21 mouse cellular contexts compared by ENCODE assay signal in the genomic region with DNA sequence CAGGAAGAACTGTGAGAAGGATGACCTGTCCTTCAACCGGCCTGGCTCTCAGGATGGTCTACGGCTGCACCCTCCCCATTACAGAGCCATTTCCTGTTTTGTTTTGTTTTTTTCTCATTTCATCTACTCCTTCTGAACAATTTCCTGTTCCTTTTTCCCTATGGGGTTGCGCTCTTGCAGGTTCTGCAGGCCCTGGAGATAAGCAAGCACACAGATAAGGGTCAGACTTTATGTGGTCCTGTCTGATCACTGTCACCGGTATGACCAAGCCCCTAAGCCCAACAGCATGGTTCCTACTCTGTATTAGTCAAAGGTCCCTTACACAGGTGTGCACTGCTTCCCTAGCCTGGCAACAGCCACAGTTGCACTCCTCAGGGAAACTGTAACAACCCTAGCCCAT. TPM values are rescaled to one million over a fixed set of nuclear protein-coding genes. Genes with fewer than 3 reads are reported as not detected.
DNase-seq lines count a peak whose midpoint lies in the region; ATAC-seq and TF ChIP-seq lines count a peak whose summit lies in the region.
"Had no signal": no experiment of that assay in that cellular context is flagged by ENCODE, and none has a peak within 500 bp of the region (broad histone marks: within the 10 kb centered on the region; RNA-seq: fewer than 3 reads in every experiment).

No protein-coding gene starts in this region.

- 56% methylated on average over 4 of the region's 4 CpGs for WGBS in heart, embryonic 10.5 days
- 21% methylated on average over 4 of the region's 4 CpGs for WGBS in macrophage (ENCODE audit: missing documents)
- 86% methylated on average over 4 of the region's 4 CpGs for WGBS in hindbrain, postnatal 0 days

- no peak for TF ChIP-seq CTCF in hindbrain, postnatal 0 days (IDR thresholded peaks at IDR 0.05; ENCODE audit: low read depth)

- DNase-seq in heart, embryonic 10.5 days (ENCODE audit: low spot score), result no peak
- no peak for DNase-seq in heart, adult 18-20 months
- DNase-seq in 416B (ENCODE audit: low read depth), result peak; percentile 36
- DNase-seq in ES-E14 (ENCODE audit: low read depth, low spot score), result no peak
- DNase-seq in embryo, embryonic 9.5 days (ENCODE audit: extremely low spot score), result no peak
- no peak for DNase-seq in hindbrain, postnatal 0 days (ENCODE audit: low spot score)
- DNase-seq: adrenal gland, postnatal 36 days; cerebellum, adult 11-12 months; cerebellum, postnatal 10 days; gastrocnemius, postnatal 10 days; kidney, postnatal 4 days; lung, adult 2 months; lung, postnatal 14 days had no signal

- H3K79me2 ChIP-seq in macrophage (ENCODE audit: inconsistent target), result no peaks in the 10 kb centered on the region

- H3K27ac ChIP-seq in heart, embryonic 10.5 days, result peak overlapping the region; percentile 48; the same call in 1 of the 2 replicates
- H3K27ac ChIP-seq in ES-E14 (ENCODE audit: insufficient read depth, low read depth, low read length, poor library complexity, severe bottlenecking) (peak overlapping the region; percentile 14; the same call in 1 of the 2 replicates), macrophage (peak overlapping the region; percentile 7)
- no peak overlapping the region for H3K27ac ChIP-seq in hindbrain, postnatal 0 days
- H3K27ac ChIP-seq: forebrain, embryonic 15.5 days; hindbrain, embryonic 14.5 days; intestine, embryonic 15.5 days; limb, embryonic 12.5 days; midbrain, embryonic 15.5 days; neural tube, embryonic 13.5 days had no signal

- H3K4me2 ChIP-seq in hindbrain, postnatal 0 days (ENCODE audit: low read depth, low read length), result no peak overlapping the region
- H3K4me2 ChIP-seq: forebrain, embryonic 15.5 days; hindbrain, embryonic 14.5 days; intestine, embryonic 15.5 days; limb, embryonic 12.5 days; liver, embryonic 11.5 days; midbrain, embryonic 15.5 days; neural tube, embryonic 13.5 days had no signal

- H3K4me3 ChIP-seq in heart, embryonic 10.5 days, result no peak overlapping the region
- H3K4me3 ChIP-seq in ES-E14 (ENCODE audit: insufficient read depth in 1 of 2, low read depth in 1 of 2, low read length in 2 of 2, poor library complexity in 1 of 2, severe bottlenecking in 1 of 2) (no peak overlapping the region), macrophage (ENCODE audit: inconsistent target) (no peak overlapping the region)
- no peak overlapping the region for H3K4me3 ChIP-seq in hindbrain, postnatal 0 days (ENCODE audit: low read length)
- H3K4me3 ChIP-seq: forebrain, embryonic 15.5 days; intestine, embryonic 15.5 days; limb, embryonic 12.5 days; midbrain, embryonic 15.5 days; neural tube, embryonic 13.5 days had no signal

- no peak overlapping the region for H3K9ac ChIP-seq in ES-E14 (ENCODE audit: insufficient read depth, low read depth, low read length, poor library complexity, severe bottlenecking)
- H3K9ac ChIP-seq in hindbrain, postnatal 0 days (replicated peaks; ENCODE audit: low read length), result no peak overlapping the region
- H3K9ac ChIP-seq: forebrain, embryonic 15.5 days; hindbrain, embryonic 14.5 days; intestine, embryonic 15.5 days; limb, embryonic 12.5 days; midbrain, embryonic 15.5 days; neural tube, embryonic 13.5 days had no signal

- peaks cover 50% of the 10 kb centered on the region for H3K4me1 ChIP-seq in heart, embryonic 10.5 days
- peaks cover 7 to 38% of the 10 kb centered on the region in 2 experiments for H3K4me1 ChIP-seq in ES-E14 (ENCODE audit: control insufficient read depth in 2 of 2, insufficient read depth in 2 of 2, low read length in 2 of 2, poor library complexity in 1 of 2)
- H3K4me1 ChIP-seq in hindbrain, postnatal 0 days (ENCODE audit: insufficient read depth, low read length), result peaks cover 10% of the 10 kb centered on the region; the same call in 1 of the 2 replicates

- H3K9me3 ChIP-seq in heart, embryonic 10.5 days, result no peaks in the 10 kb centered on the region
- H3K9me3 ChIP-seq in ES-E14 (ENCODE audit: control insufficient read depth, insufficient read depth, low read depth, low read length), result no peaks in the 10 kb centered on the region
- H3K9me3 ChIP-seq in hindbrain, postnatal 0 days (ENCODE audit: low read length), result no peaks in the 10 kb centered on the region
- H3K9me3 ChIP-seq: forebrain, embryonic 15.5 days; intestine, embryonic 15.5 days; limb, embryonic 12.5 days; midbrain, embryonic 15.5 days; neural tube, embryonic 13.5 days had no signal

- in situ Hi-C loops in ES-E14 (cut with MboI; ENCODE audit: low sequenced_read_pairs in 2 of 2, unreplicated experiment in 2 of 2), result no loop called here

- H3K36me3 ChIP-seq in heart, embryonic 10.5 days, result no peaks in the 10 kb centered on the region
- peaks cover 4% of the 10 kb centered on the region; the same call in 1 of the 2 replicates for H3K36me3 ChIP-seq in ES-E14 (ENCODE audit: control insufficient read depth, insufficient read depth, low read length, poor library complexity, severe bottlenecking)
- no peaks in the 10 kb centered on the region for H3K36me3 ChIP-seq in macrophage (ENCODE audit: inconsistent target)
- H3K36me3 ChIP-seq in hindbrain, postnatal 0 days (ENCODE audit: insufficient read depth, low read length), result no peaks in the 10 kb centered on the region
- H3K36me3 ChIP-seq: forebrain, embryonic 15.5 days; intestine, embryonic 15.5 days; limb, embryonic 12.5 days; midbrain, embryonic 15.5 days; neural tube, embryonic 13.5 days had no signal

- no peak for ATAC-seq in hindbrain, postnatal 0 days
- ATAC-seq: forebrain, embryonic 15.5 days; intestine, embryonic 15.5 days; midbrain, embryonic 15.5 days had no signal

- no peaks in the 10 kb centered on the region for H3K27me3 ChIP-seq in heart, embryonic 10.5 days (ENCODE audit: insufficient read depth, poor library complexity, severe bottlenecking)
- H3K27me3 ChIP-seq in hindbrain, postnatal 0 days (ENCODE audit: insufficient read depth, low read length), result no peaks in the 10 kb centered on the region
- H3K27me3 ChIP-seq: forebrain, embryonic 15.5 days; intestine, embryonic 15.5 days; limb, embryonic 12.5 days; midbrain, embryonic 15.5 days; neural tube, embryonic 13.5 days had no signal

TF ChIP-seq in ES-E14, 5 proteins besides CTCF, POLR2A, EP300 and RAD21:
- no peak for TF ChIP-seq CHD2 (IDR thresholded peaks at IDR 0.05; ENCODE audit: low read depth, low read length)
- TF ChIP-seq MAFK (IDR thresholded peaks at IDR 0.05; ENCODE audit: insufficient read depth, low read depth, low read length), result no peak
- no peak for TF ChIP-seq ZNF384 (IDR thresholded peaks at IDR 0.05; ENCODE audit: low read depth, low read length)
- TF ChIP-seq HCFC1 (IDR thresholded peaks at IDR 0.05; ENCODE audit: borderline replicate concordance, insufficient read depth, low read length), result no peak
- no peak for TF ChIP-seq ZC3H11A (IDR thresholded peaks at IDR 0.05; ENCODE audit: borderline replicate concordance, low read depth, low read length)

RNA-seq across cellular contexts. Expression of a gene that starts 56.2 kb away (rescaled TPM):
- polyA plus RNA-seq in heart, embryonic 10.5 days (2016; fragmentation: Nextera tagmentation; extraction: Ambion mirVana), result 11.8 and 15.0 TPM in 2 replicates
- 10 to 100 TPM; 10.2 to 10.9 TPM for total RNA-seq in heart, adult 18-20 months (2021)
- total RNA-seq in ES-E14 (2012; rRNA removed), result 22.6 and 39.8 TPM in 2 replicates
- 1 to 10 TPM in 25 of 26 experiments, under 1 TPM in 1; 0.90 to 9.2 (median 3.5) TPM for total RNA-seq in macrophage (2018; cell fraction: chromatin; rRNA removed)
- 10 to 100 TPM in 22 of 26 experiments, 1 to 10 TPM in 4; 8.5 to 17.3 (median 12.7) TPM for total RNA-seq in macrophage (2018; cell fraction: cytosol; rRNA removed)
- 10 to 100 TPM in 15 of 26 experiments, 1 to 10 TPM in 11; 2.3 to 19.1 (median 10.6) TPM for total RNA-seq in macrophage (2018; cell fraction: nucleus; rRNA removed)
- polyA plus RNA-seq in macrophage (2018), result 9.7 to 19.9 TPM (median 11.5 TPM) in 3 replicates
- total RNA-seq in hindbrain, postnatal 0 days (2014; rRNA removed), result 32.8 and 42.4 TPM in 2 replicates
- 18.4 and 21.0 TPM in 2 replicates for polyA plus RNA-seq in hindbrain, postnatal 0 days (2015; fragmentation: Nextera tagmentation; extraction: Ambion mirVana)
